In genomic region chr9:77428115-77428747, GRCm38 (mm10) we compare ENCODE assay signal across 10 mouse cellular contexts.
A peak's percentile ranks its signal among the peaks of the same experiment; 100 is the strongest.
DNase-seq lines count a peak whose midpoint lies in the region; ATAC-seq and TF ChIP-seq lines count a peak whose summit lies in the region.
"Had no signal": no experiment of that assay in that cellular context is flagged by ENCODE, and none has a peak within 500 bp of the region (broad histone marks: within the 10 kb centered on the region; RNA-seq: fewer than 3 reads in every experiment).

No protein-coding gene starts in this region.

- TF ChIP-seq CTCF in liver, postnatal 0 days (IDR thresholded peaks at IDR 0.05; ENCODE audit: low read depth) = no peak

- H3K9ac ChIP-seq in forebrain, embryonic 12.5 days = peak overlapping the region; percentile 39; the same call in 1 of the 2 replicates
- no peak overlapping the region for H3K9ac ChIP-seq in forebrain, embryonic 15.5 days (replicated peaks)
- H3K9ac ChIP-seq in neural tube, embryonic 11.5 days (ENCODE audit: low read length) = no peak overlapping the region; the same call in 1 of the 2 replicates
- H3K9ac ChIP-seq in liver, postnatal 0 days (replicated peaks) = no peak overlapping the region

- no peak for ATAC-seq in forebrain, embryonic 12.5 days (ENCODE audit: low FRiP score)
- ATAC-seq in forebrain, embryonic 15.5 days (replicated peaks) = no peak
- ATAC-seq in neural tube, embryonic 11.5 days (ENCODE audit: insufficient read depth, low FRiP score, low TSS enrichment) = no peak
- ATAC-seq in liver, postnatal 0 days = no peak
- ATAC-seq: activated CD4-positive, CD25-positive, alpha-beta regulatory T cell, adult 4 months had no signal

- TF ChIP-seq EP300 in liver, postnatal 0 days (IDR thresholded peaks at IDR 0.05; ENCODE audit: low read depth) = no peak

- H3K4me2 ChIP-seq in forebrain, embryonic 12.5 days = peak overlapping the region; percentile 38
- no peak overlapping the region for H3K4me2 ChIP-seq in forebrain, embryonic 15.5 days (replicated peaks)
- H3K4me2 ChIP-seq in neural tube, embryonic 11.5 days (ENCODE audit: low read depth) = peak overlapping the region; percentile 33
- peak overlapping the region; percentile 32; the same call in 1 of the 2 replicates for H3K4me2 ChIP-seq in liver, postnatal 0 days (ENCODE audit: low read depth, low read length)

- 43% methylated on average over 14 of the region's 14 CpGs for WGBS in forebrain, embryonic 12.5 days
- 39% methylated on average over 14 of the region's 14 CpGs for WGBS in forebrain, embryonic 15.5 days
- WGBS in neural tube, embryonic 11.5 days = 60% methylated on average over 14 of the region's 14 CpGs
- WGBS in liver, postnatal 0 days (ENCODE audit: insufficient replicate concordance) = 23% methylated on average over 14 of the region's 14 CpGs

- H3K27ac ChIP-seq in forebrain, embryonic 12.5 days = no peak overlapping the region; the same call in 1 of the 2 replicates
- no peak overlapping the region for H3K27ac ChIP-seq in forebrain, embryonic 15.5 days (replicated peaks)
- H3K27ac ChIP-seq in neural tube, embryonic 11.5 days (ENCODE audit: low read depth, low read length) = peak overlapping the region; percentile 68
- peak overlapping the region; percentile 52; the same call in 1 of the 2 replicates for H3K27ac ChIP-seq in liver, postnatal 0 days (ENCODE audit: low read depth)

- DNase-seq in neural tube, embryonic 11.5 days (ENCODE audit: low spot score) = no peak
- no peak for DNase-seq in neural tube, embryonic 10.5 days (ENCODE audit: extremely low spot score, low spot score)
- no peak for DNase-seq in liver, postnatal 0 days
- DNase-seq in left cerebral cortex, adult 8-10 months (ENCODE audit: low spot score in 2 of 2) = no peak
- no peak for DNase-seq in embryo, embryonic 10.5 days (ENCODE audit: low spot score)
- no peak for DNase-seq in urinary bladder, postnatal 25 days (ENCODE audit: low spot score)

- no peak overlapping the region for H3K4me3 ChIP-seq in forebrain, embryonic 12.5 days (replicated peaks)
- no peak overlapping the region for H3K4me3 ChIP-seq in forebrain, embryonic 15.5 days
- H3K4me3 ChIP-seq in neural tube, embryonic 11.5 days (ENCODE audit: low read depth, low read length) = no peak overlapping the region
- H3K4me3 ChIP-seq in liver, postnatal 0 days (ENCODE audit: low read depth, low read length) = no peak overlapping the region
- H3K4me3 ChIP-seq: megakaryocyte, embryonic 14.5 days had no signal

- no peaks in the 10 kb centered on the region for H3K9me3 ChIP-seq in forebrain, embryonic 12.5 days
- H3K9me3 ChIP-seq in forebrain, embryonic 15.5 days = no peaks in the 10 kb centered on the region
- no peaks in the 10 kb centered on the region for H3K9me3 ChIP-seq in neural tube, embryonic 11.5 days (ENCODE audit: control insufficient read depth, low read length)
- H3K9me3 ChIP-seq in liver, postnatal 0 days (ENCODE audit: low read length) = no peaks in the 10 kb centered on the region

- H3K27me3 ChIP-seq in forebrain, embryonic 12.5 days = no peaks in the 10 kb centered on the region
- H3K27me3 ChIP-seq in forebrain, embryonic 15.5 days = no peaks in the 10 kb centered on the region
- H3K27me3 ChIP-seq in neural tube, embryonic 11.5 days (ENCODE audit: control insufficient read depth, insufficient read depth, low read length) = no peaks in the 10 kb centered on the region
- no peaks in the 10 kb centered on the region for H3K27me3 ChIP-seq in liver, postnatal 0 days (ENCODE audit: insufficient read depth, low read length)
- H3K27me3 ChIP-seq: megakaryocyte, embryonic 14.5 days had no signal

- H3K4me1 ChIP-seq in forebrain, embryonic 12.5 days = peaks cover 18% of the 10 kb centered on the region
- H3K4me1 ChIP-seq in forebrain, embryonic 15.5 days = peaks cover 16% of the 10 kb centered on the region
- peaks cover 21% of the 10 kb centered on the region for H3K4me1 ChIP-seq in neural tube, embryonic 11.5 days (ENCODE audit: control insufficient read depth, insufficient read depth, low read length)
- H3K4me1 ChIP-seq in liver, postnatal 0 days (ENCODE audit: insufficient read depth) = peaks cover 19% of the 10 kb centered on the region

- H3K36me3 ChIP-seq in forebrain, embryonic 12.5 days (replicated peaks) = peaks cover 17% of the 10 kb centered on the region
- no peaks in the 10 kb centered on the region for H3K36me3 ChIP-seq in forebrain, embryonic 15.5 days
- no peaks in the 10 kb centered on the region for H3K36me3 ChIP-seq in neural tube, embryonic 11.5 days (ENCODE audit: control insufficient read depth, insufficient read depth, low read length)
- no peaks in the 10 kb centered on the region for H3K36me3 ChIP-seq in liver, postnatal 0 days (replicated peaks; ENCODE audit: insufficient read depth, low read length)

Comparison
In these comparisons a context has a peak if more than half of its experiments do, and no peak if none do; other contexts are left out.
1. H3K27ac ChIP-seq: peak in neural tube, embryonic 11.5 days (single experiment) and liver, postnatal 0 days (single experiment); none in forebrain, embryonic 12.5 days (single experiment) and forebrain, embryonic 15.5 days (single experiment).